Mouse (Mus musculus) embryonic facial prominence, embryonic 10.5 days (tissue): Measurements from ENCODE around the gene Wdr90. TPM values are rescaled to one million over a fixed set of nuclear protein-coding genes. Genes with fewer than 3 reads are reported as not detected.

Source experiments
- DNase-seq: peaks from one replicate; pipeline ENCODE4 v3.0.0-alpha.2; 2017; ENCODE audit warnings: low spot score
- H3K27ac ChIP-seq: fragments of 300-500 bp; sonication (generic); replicated peaks from 2 replicates; pipeline ENCODE4 v1.5.1; 2016; ENCODE audit warnings: mild to moderate bottlenecking
- H3K27me3 ChIP-seq: fragments of 300-500 bp; sonication (generic); replicated peaks from 2 replicates; pipeline ENCODE4 v1.6.1; 2016; ENCODE audit warnings: low read depth, mild to moderate bottlenecking; ENCODE audit not compliant: poor library complexity, severe bottlenecking
- H3K36me3 ChIP-seq: fragments of 300-500 bp; sonication (generic); replicated peaks from 2 replicates; pipeline ENCODE4 v1.6.1; 2016; ENCODE audit warnings: mild to moderate bottlenecking, moderate library complexity
- H3K4me1 ChIP-seq: fragments of 300-500 bp; sonication (generic); 2 replicates; pipeline ENCODE4 v1.6.1; 2016
- H3K4me3 ChIP-seq: fragments of 300-500 bp; sonication (generic); 2 replicates; pipeline ENCODE4 v1.5.1; 2016; ENCODE audit warnings: mild to moderate bottlenecking, moderate library complexity
- H3K9me3 ChIP-seq: fragments of 300-500 bp; sonication (generic); 2 replicates; pipeline ENCODE4 v1.6.1; 2016; ENCODE audit warnings: mild to moderate bottlenecking
- WGBS: fragments of 180-500 bp; shearing (Covaris S2); methylation state at CpG from one replicate; pipeline ENCODE4 v1.1.7; 2016; 5-methylcytosine and 5-hydroxymethylcytosine counted together
- polyA plus RNA-seq: library from polyadenylated mRNA; unstranded; fragments of >200 nt; fragmentation: Nextera tagmentation; extraction: Ambion mirVana; gene quantifications from 2 replicates; pipeline ENCODE4 v1.2.1, GENCODE M21; 2016

Gene Wdr90
- polyA plus RNA-seq, 1 experiment from 2014 or later: 53.8 TPM

DNA sequence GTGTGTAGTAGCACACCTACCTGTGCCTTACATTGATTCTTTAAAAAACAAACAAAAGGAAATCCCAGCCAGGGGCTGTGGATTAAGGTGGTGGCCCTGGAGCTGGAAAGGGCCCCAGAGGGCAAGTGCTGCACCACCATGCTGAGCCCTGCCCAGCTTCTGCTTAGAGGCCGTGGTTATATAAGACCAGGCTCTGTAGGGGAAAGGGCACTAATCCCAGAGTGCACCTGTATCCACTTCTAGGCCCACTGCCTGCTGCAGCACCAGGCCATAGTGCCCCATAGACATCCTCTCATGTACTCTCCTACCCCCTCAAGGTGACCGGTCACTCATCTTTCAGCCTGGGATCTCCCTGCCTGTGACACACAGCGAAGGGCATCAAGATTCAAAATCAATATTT, 4.9 kb upstream of the Wdr90 start:
- no peak overlapping the region for H3K4me3 ChIP-seq

DNA sequence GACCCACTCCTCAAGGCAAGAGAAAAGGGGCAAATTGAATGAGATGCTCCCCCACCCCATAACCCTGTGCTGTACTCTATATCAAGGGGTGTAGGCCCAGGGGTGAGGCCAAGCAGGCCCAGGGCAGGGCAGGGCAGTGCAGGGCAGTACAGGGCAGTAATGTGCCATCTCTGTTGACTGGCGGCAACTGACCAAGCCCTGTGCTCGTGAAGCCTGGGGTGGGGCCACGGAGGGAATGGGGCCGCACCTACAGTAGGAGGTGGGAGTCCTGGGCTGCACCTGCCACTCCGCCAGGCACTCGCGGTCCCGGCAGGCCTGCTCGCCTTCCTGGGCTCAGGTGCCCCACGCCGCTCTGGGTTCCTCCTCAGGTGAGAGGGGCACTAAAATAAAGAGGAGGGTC, 4.0 kb upstream of the Wdr90 start:
- no peak overlapping the region for H3K27ac ChIP-seq
- no peak overlapping the region for H3K4me3 ChIP-seq
- peaks cover 43% of the 10 kb centered on the region for H3K4me1 ChIP-seq
- no peak for DNase-seq
- H3K27me3 ChIP-seq: no peaks in the 10 kb centered on the region
- WGBS: 89% methylated on average over 11 of the region's 11 CpGs
- H3K36me3 ChIP-seq: peaks cover 4% of the 10 kb centered on the region; the same call in 1 of the 2 replicates
- H3K9me3 ChIP-seq: no peaks in the 10 kb centered on the region

More for the DNA sequence above, 4.9 kb upstream of the Wdr90 start:
- H3K36me3 ChIP-seq: peaks cover 4% of the 10 kb centered on the region; the same call in 1 of the 2 replicates
- no peaks in the 10 kb centered on the region for H3K27me3 ChIP-seq
- H3K9me3 ChIP-seq: no peaks in the 10 kb centered on the region
- H3K27ac ChIP-seq: no peak overlapping the region
- no peak for DNase-seq
- WGBS: 90% methylated on average over 3 of the region's 3 CpGs
- peaks cover 34% of the 10 kb centered on the region for H3K4me1 ChIP-seq

GRCm38 (mm10) chr17:25864311-25864710, 3.0 kb upstream of the Wdr90 start:
- 88% methylated on average over 14 of the region's 14 CpGs for WGBS
- no peak overlapping the region for H3K4me3 ChIP-seq
- no peak for DNase-seq
- peaks cover 5% of the 10 kb centered on the region; the same call in 1 of the 2 replicates for H3K36me3 ChIP-seq
- H3K27me3 ChIP-seq: no peaks in the 10 kb centered on the region
- H3K4me1 ChIP-seq: peaks cover 43% of the 10 kb centered on the region
- H3K9me3 ChIP-seq: no peaks in the 10 kb centered on the region
- H3K27ac ChIP-seq: no peak overlapping the region

- H3K4me1 ChIP-seq: peaks cover 38% of the 10 kb centered on the region
- DNase-seq: no peak
- no peaks in the 10 kb centered on the region for H3K27me3 ChIP-seq
- WGBS: 88% methylated on average over 6 of the region's 6 CpGs
- H3K27ac ChIP-seq: no peak overlapping the region
- no peaks in the 10 kb centered on the region for H3K9me3 ChIP-seq
- H3K4me3 ChIP-seq: no peak overlapping the region
- peaks cover 9% of the 10 kb centered on the region for H3K36me3 ChIP-seq
Observed at GRCm38 (mm10) chr17:25863681-25864080, 2.4 kb upstream of the Wdr90 start.

DNA sequence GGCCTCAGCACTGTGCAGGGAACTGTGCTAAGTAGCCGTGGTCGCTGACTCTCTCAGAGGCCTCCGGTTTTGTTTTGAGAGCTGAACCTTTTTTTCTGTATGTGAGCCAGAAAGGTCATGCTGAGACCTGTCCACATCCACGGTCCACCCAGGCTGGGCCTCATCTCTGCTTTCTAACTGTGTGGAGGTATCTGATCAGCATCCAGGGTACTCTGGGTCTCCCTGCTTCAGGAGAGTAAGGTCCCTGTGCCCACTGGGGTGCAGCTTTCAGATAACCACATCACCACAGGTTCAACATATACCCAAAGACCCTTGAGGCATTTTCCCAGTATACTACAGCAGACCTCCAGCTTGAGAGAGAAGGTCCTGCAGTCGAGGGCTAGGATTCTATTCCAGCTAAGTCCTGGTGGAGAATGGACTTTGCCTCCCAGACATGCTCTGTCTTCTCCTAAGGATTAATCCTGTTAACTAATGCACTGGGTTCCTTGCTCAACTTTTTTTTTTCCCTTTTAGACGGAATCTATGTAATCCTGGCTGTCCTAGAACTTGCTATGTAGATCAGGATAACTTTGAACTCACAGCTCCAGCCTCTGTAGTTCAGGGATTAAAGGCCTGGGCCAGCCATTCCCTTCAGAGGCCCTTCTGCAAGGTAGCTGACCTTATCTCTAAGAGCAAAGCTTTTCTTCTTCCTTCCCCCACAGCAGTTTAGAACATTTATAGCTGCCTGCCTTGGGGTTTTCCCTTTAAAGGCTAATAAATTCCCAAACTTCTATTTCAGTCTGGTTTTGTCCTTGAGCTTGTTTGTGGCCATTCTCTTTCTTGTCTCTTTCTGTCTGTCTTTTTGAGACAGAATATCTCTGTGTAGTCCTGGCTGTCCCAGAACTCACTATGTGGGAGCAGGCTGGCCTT, 657 bp upstream of the Wdr90 start:
- WGBS: 13% methylated on average over 6 of the region's 6 CpGs
- Histone ChIP-seq H3K9me3 (no peaks in the 10 kb centered on the region), H3K36me3 (peaks cover 20% of the 10 kb centered on the region), H3K4me3 (peak overlapping the region; percentile 84), H3K27me3 (no peaks in the 10 kb centered on the region), H3K27ac (peak overlapping the region; percentile 93), H3K4me1 (peaks cover 23% of the 10 kb centered on the region)
- DNase-seq: no peak

- Histone ChIP-seq H3K4me3 (peak overlapping the region; percentile 84), H3K27ac (peak overlapping the region; percentile 93; the same call in 1 of the 2 replicates), H3K27me3 (no peaks in the 10 kb centered on the region), H3K4me1 (peaks cover 23% of the 10 kb centered on the region), H3K36me3 (peaks cover 34% of the 10 kb centered on the region), H3K9me3 (no peaks in the 10 kb centered on the region)
- 93% methylated on average over 6 of the region's 6 CpGs for WGBS
- DNase-seq: no peak
Observed at GRCm38 (mm10) chr17:25860229-25860628, 1.1 kb downstream of the Wdr90 start.

GRCm38 (mm10) chr17:25844396-25844901, 16.9 kb downstream of the Wdr90 start, which contains the start of gene Rhot2:
Gene Rhot2, minus strand, starts transcription at chr17:25844851.
- Histone ChIP-seq H3K36me3 (peaks cover 85% of the 10 kb centered on the region), H3K27ac (peak within 1 kb of the TSS; percentile 93), H3K4me1 (peaks cover 23% of the 10 kb centered on the region), H3K27me3 (no peaks in the 10 kb centered on the region), H3K9me3 (no peaks in the 10 kb centered on the region), H3K4me3 (peak within 1 kb of the TSS; percentile 90)
- DNase-seq: peak; percentile 96
- 1% methylated on average over 21 of the region's 21 CpGs for WGBS

DNA sequence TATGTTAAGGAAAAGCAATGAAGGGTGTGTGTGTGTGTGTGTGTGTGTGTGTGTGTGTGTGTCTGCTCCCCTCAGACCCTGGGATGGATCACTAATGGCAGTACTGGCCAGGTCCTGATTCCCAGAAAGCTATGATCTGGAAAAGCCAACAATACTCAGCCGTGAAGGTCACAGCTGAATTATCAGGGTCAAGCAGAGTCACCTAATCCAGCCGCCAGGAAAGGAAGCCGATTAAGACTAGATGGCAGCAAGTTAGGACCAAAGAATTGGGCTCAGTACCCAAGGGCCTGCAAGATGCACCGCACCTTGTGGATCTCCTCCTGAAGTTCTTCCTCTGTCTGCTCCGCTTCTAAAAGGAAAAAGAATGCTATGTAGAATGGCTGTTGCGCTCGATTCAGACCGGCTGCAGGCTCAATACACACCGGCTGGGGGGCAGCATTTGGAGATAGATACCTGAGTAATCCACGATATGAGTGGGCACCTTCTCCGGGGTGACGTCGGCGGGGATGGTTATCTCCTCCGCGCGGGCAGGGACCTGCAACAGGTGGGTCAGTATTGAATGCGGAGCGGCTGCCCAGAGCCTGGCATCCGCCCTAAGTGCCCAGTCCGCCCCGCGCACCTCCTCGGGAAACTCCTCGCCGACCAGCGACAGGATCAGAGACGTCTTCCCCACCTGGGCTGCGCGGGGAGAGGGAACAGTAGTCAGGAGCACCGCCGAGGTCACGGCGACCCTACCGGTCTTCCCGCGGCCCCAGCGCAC, 17.5 kb downstream of the Wdr90 start:
- Histone ChIP-seq H3K4me3 (peak overlapping the region; percentile 90), H3K27ac (peak overlapping the region; percentile 93), H3K27me3 (no peaks in the 10 kb centered on the region), H3K4me1 (peaks cover 23% of the 10 kb centered on the region), H3K9me3 (no peaks in the 10 kb centered on the region), H3K36me3 (peaks cover 85% of the 10 kb centered on the region)
- 3% methylated on average over 38 of the region's 38 CpGs for WGBS
- DNase-seq: no peak

- Histone ChIP-seq H3K27me3 (no peaks in the 10 kb centered on the region), H3K27ac (no peak overlapping the region), H3K4me3 (peak overlapping the region; percentile 90), H3K9me3 (no peaks in the 10 kb centered on the region), H3K36me3 (peaks cover 84% of the 10 kb centered on the region), H3K4me1 (peaks cover 24% of the 10 kb centered on the region)
- DNase-seq: no peak
- 91% methylated on average over 4 of the region's 4 CpGs for WGBS
Observed at GRCm38 (mm10) chr17:25843122-25843521, 18.2 kb downstream of the Wdr90 start.

DNA sequence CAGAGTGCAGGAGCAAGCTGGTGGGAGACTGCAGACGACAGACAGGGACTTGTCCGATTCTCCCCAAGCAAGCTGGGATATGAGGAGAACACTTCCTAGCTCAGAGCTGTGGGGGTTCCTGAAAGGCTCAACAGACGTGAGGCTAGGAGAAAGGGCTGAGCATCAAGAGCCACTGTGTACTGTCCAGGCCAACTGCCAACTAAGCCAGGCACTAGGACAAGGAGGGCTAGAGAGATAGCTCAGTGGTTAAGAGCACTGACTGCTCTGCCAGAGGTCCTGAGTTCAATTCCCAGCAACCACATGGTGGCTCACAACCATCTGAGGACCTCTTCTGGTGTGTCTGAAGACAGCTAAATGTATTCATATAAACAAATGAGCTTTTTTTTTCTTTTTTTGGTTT, 18.8 kb downstream of the Wdr90 start:
- H3K4me1 ChIP-seq: peaks cover 30% of the 10 kb centered on the region
- no peak overlapping the region for H3K27ac ChIP-seq
- no peaks in the 10 kb centered on the region for H3K9me3 ChIP-seq
- no peaks in the 10 kb centered on the region for H3K27me3 ChIP-seq
- H3K36me3 ChIP-seq: peaks cover 84% of the 10 kb centered on the region
- WGBS: 87% methylated on average over 3 of the region's 3 CpGs
- 0 out of 2 replicates have a peak overlapping the region, but pooled peaks have one; percentile 26 for H3K4me3 ChIP-seq
- DNase-seq: no peak

DNA sequence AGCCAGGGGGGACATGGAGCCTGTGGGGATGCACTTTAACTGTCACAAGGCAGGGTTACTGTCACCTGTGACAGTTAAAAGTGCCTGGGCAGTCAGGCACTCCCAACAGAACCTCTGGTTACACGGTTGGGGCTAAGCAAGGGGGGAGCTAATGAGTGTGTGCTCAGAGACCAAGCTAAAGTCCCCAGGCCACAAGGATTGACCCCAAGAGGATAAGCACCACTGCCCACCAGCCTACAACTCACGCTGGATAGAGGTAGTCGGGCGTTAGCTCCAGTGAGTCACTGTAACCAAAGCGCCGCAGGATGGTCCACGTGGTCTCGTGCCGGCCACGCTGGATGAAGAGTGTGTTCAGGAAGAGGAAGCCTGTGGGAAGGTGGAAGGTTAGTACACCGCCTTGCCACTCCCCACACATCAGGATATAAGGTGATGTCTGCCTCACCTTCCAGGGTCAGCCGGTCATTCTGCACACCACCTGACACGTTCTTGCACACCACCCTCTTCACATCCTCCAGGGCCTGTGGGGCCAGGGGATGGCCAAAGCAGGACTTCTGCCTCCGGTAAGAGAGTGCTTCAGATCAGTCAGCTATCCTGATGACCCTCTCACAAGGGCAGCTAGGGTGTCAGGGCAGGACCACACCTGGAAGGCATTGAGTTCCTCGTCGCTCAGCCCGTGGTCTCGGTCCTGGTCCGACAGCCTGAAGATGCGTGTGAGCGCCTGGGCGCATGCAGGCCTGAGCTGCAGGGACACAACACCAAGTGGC, 20.0 kb downstream of the Wdr90 start, which contains the start of gene Gm20683:
Gm20683 (minus strand) TSS at position 647 of the 764 bp plus-strand sequence.
- H3K4me1 ChIP-seq: peaks cover 42% of the 10 kb centered on the region

GRCm38 (mm10) chr17:25840519-25840918, 20.8 kb downstream of the Wdr90 start:
- Histone ChIP-seq H3K36me3 (peaks cover 78% of the 10 kb centered on the region), H3K27ac (no peak overlapping the region), H3K4me1 (peaks cover 50% of the 10 kb centered on the region), H3K9me3 (no peaks in the 10 kb centered on the region), H3K27me3 (no peaks in the 10 kb centered on the region), H3K4me3 (peak overlapping the region; percentile 21; the same call in 1 of the 2 replicates)
- 94% methylated on average over 6 of the region's 6 CpGs for WGBS
- DNase-seq: no peak

More for the DNA sequence above, 20.0 kb downstream of the Wdr90 start, which contains the start of gene Gm20683:
- peak within 1 kb of the TSS; percentile 26; the same call in 1 of the 2 replicates for H3K4me3 ChIP-seq
- H3K9me3 ChIP-seq: no peaks in the 10 kb centered on the region
- 94% methylated on average over 22 of the region's 22 CpGs for WGBS
- peaks cover 78% of the 10 kb centered on the region for H3K36me3 ChIP-seq
- H3K27ac ChIP-seq: no peak within 1 kb of the TSS
- DNase-seq: no peak
- H3K27me3 ChIP-seq: no peaks in the 10 kb centered on the region
